Mouse (Mus musculus): Measurements from ENCODE around the gene Cfdp1.

The Cfdp1 gene

GRCm38 (mm10) chr8:111740301-111740711, 113.8 kb downstream of the Cfdp1 start:
- DNase-seq (ENCODE audit: low spot score): no peak

GRCm38 (mm10) chr8:111739604-111740003, 114.5 kb downstream of the Cfdp1 start:
- no peak for DNase-seq (ENCODE audit: low spot score)

GRCm38 (mm10) chr8:111738867-111739266, 115.2 kb downstream of the Cfdp1 start:
- no peak for DNase-seq (ENCODE audit: low spot score)

GRCm38 (mm10) chr8:111736321-111736720, 117.8 kb downstream of the Cfdp1 start:
- DNase-seq (ENCODE audit: low spot score): peak; percentile 5

GRCm38 (mm10) chr8:111735791-111736190, 118.3 kb downstream of the Cfdp1 start:
- DNase-seq (ENCODE audit: low spot score): peak; percentile 3

- DNase-seq (ENCODE audit: low spot score): peak; percentile 3
These were observed 118.7 kb downstream of the Cfdp1 start for GRCm38 (mm10) chr8:111735335-111735761.

- no peak for DNase-seq (ENCODE audit: low spot score)
These were observed 119.7 kb downstream of the Cfdp1 start for GRCm38 (mm10) chr8:111734244-111734960.

- DNase-seq (ENCODE audit: low spot score): no peak
These were observed 120.4 kb downstream of the Cfdp1 start for GRCm38 (mm10) chr8:111733581-111734243.

GRCm38 (mm10) chr8:111732406-111733085, 121.5 kb downstream of the Cfdp1 start:
- DNase-seq (ENCODE audit: low spot score): no peak

GRCm38 (mm10) chr8:111732004-111732403, 122.1 kb downstream of the Cfdp1 start:
- peak; percentile 97 for DNase-seq (ENCODE audit: low spot score)

GRCm38 (mm10) chr8:111731231-111731977, 122.7 kb downstream of the Cfdp1 start:
- no peak for DNase-seq (ENCODE audit: low spot score)

GRCm38 (mm10) chr8:111729233-111730170, 124.6 kb downstream of the Cfdp1 start:
- peak; percentile 70 for DNase-seq (ENCODE audit: low spot score)

- no peak for DNase-seq (ENCODE audit: low spot score)
These were observed 125.6 kb downstream of the Cfdp1 start for GRCm38 (mm10) chr8:111728481-111728880.

GRCm38 (mm10) chr8:111727553-111727952, 126.5 kb downstream of the Cfdp1 start:
- no peak for DNase-seq (ENCODE audit: low spot score)

GRCm38 (mm10) chr8:111726102-111726900, 127.8 kb downstream of the Cfdp1 start:
- DNase-seq (ENCODE audit: low spot score): peak; percentile 82

- DNase-seq (ENCODE audit: low spot score): no peak
These were observed 128.8 kb downstream of the Cfdp1 start for GRCm38 (mm10) chr8:111725341-111725740.

- DNase-seq (ENCODE audit: low spot score): no peak
These were observed 134.0 kb downstream of the Cfdp1 start for GRCm38 (mm10) chr8:111720115-111720544.

GRCm38 (mm10) chr8:111718937-111719336, 135.2 kb downstream of the Cfdp1 start:
- DNase-seq (ENCODE audit: low spot score): no peak
